Mouse (Mus musculus) ZHBTc4 (cell line): ENCODE measurements at regions not wholly inside any gene's neighbourhood (a gene's known extent, or its start where the extent isn't known, plus 50 kb on each side); places are given as distances from the start of the nearest gene placed in this dataset.
A peak's percentile ranks its signal among the peaks of the same experiment; 100 is the strongest.

Experiments
- DNase-seq: peaks from one replicate; pipeline ENCODE4 v3.0.0-alpha.2; 2011; ENCODE audit warnings: low read depth, low spot score

DNA sequence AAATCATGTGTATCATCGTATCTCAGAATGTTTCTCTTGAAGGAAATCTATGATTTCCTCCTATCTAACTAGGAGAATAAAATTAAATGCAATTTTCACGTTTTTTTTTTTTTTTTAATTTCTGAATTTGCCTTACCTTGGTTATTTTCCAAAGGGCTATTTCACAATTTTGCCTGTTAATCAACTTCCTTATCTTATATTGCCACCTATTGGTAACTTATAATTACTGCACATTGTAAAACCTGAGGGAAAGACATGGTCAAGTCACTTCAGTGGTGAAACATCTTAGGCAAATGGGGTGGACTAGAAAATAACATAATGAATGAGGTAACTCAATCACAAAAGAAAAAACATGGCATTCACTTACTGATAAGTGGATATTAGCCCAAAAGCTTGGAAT lies 232.0 kb downstream of the Nap1l3 start:
- peak; percentile 9 for DNase-seq
